Mouse (Mus musculus) macrophage (primary cell): ENCODE measurements around the gene Gphb5. TPM values are rescaled to one million over a fixed set of nuclear protein-coding genes. Genes with fewer than 3 reads are reported as not detected.
A peak's percentile ranks its signal among the peaks of the same experiment; 100 is the strongest.
"Not testable (repeated sequence)": the region's sequence is repeated elsewhere in the genome, so short reads cannot be mapped to it uniquely, and the experiment has no call there.

Source experiments
- H3K27ac ChIP-seq: fragments of 350-480 bp; formaldehyde crosslinking; 2 replicates; pipeline ENCODE4 v1.9.0; 2021
- H3K36me3 ChIP-seq: fragments of 350-480 bp; formaldehyde crosslinking; 2 replicates; pipeline ENCODE4 v1.9.0; 2021; ENCODE audit errors: inconsistent target
- H3K4me3 ChIP-seq: fragments of 350-480 bp; formaldehyde crosslinking; 2 replicates; pipeline ENCODE4 v1.9.0; 2021; ENCODE audit errors: inconsistent target
- H3K79me2 ChIP-seq: fragments of 350-480 bp; formaldehyde crosslinking; 2 replicates; pipeline ENCODE4 v1.9.0; 2021; ENCODE audit errors: inconsistent target
- WGBS: methylation state at CpG from one replicate; pipeline ENCODE4 v1.1.7; 2026; ENCODE audit warnings: inconsistent platforms; ENCODE audit not compliant: missing documents; 5-methylcytosine and 5-hydroxymethylcytosine counted together
- polyA plus RNA-seq: library from polyadenylated mRNA; stranded (reverse); fragments of 250-400 nt; gene quantifications from 3 replicates; pipeline ENCODE4 v1.2.4, GENCODE M21; 2018; ENCODE audit warnings: inconsistent platforms
- total RNA-seq, 78 experiments: library from RNA; depleted of rRNA; stranded (reverse); fragments of 250-400 nt; gene quantifications; 1 replicate in 9 of 78; 2 replicates in 24 of 78; 3 replicates in 43 of 78; 4 replicates in 2 of 78; pipeline ENCODE4 v1.2.4; 2018; ENCODE audit warnings: inconsistent platforms in 56 of 78

Gphb5 gene
- total RNA-seq (2018; cell fraction: chromatin; rRNA removed), result not detected
- total RNA-seq (2018; cell fraction: cytosol; rRNA removed), result not detected
- not detected for total RNA-seq (2018; cell fraction: nucleus; rRNA removed)
- not detected in 3 replicates for polyA plus RNA-seq

GRCm38 (mm10) chr12:75416681-75417080 lies at the start of gene Gphb5:
TSS of gene Gphb5 (minus strand) at chr12:75416781.
- H3K36me3 ChIP-seq, result no peaks in the 10 kb centered on the region
- no peaks in the 10 kb centered on the region for H3K79me2 ChIP-seq
- WGBS, result 97% methylated on average over 3 of the region's 4 CpGs
- H3K27ac ChIP-seq, result no peak within 1 kb of the TSS
- no peak within 1 kb of the TSS for H3K4me3 ChIP-seq

GRCm38 (mm10) chr12:75466206-75466605 lies 49.6 kb upstream of the Gphb5 start:
- no peak overlapping the region for H3K27ac ChIP-seq
- H3K4me3 ChIP-seq, result no peak overlapping the region
- peaks cover 42% of the 10 kb centered on the region for H3K36me3 ChIP-seq
- no peaks in the 10 kb centered on the region for H3K79me2 ChIP-seq
- 99% methylated on average over 7 of the region's 7 CpGs for WGBS

GRCm38 (mm10) chr12:75464016-75464769 lies 47.6 kb upstream of the Gphb5 start:
- Histone ChIP-seq H3K27ac (no peak overlapping the region), H3K79me2 (no peaks in the 10 kb centered on the region), H3K36me3 (peaks cover 50% of the 10 kb centered on the region), H3K4me3 (no peak overlapping the region)
- WGBS, result 93% methylated on average over 9 of the region's 9 CpGs

- Histone ChIP-seq H3K27ac (no peak overlapping the region), H3K4me3 (no peak overlapping the region), H3K79me2 (no peaks in the 10 kb centered on the region), H3K36me3 (peaks cover 31% of the 10 kb centered on the region)
- 87% methylated on average over 5 of the region's 5 CpGs for WGBS
These were observed 44.0 kb upstream of the Gphb5 start for GRCm38 (mm10) chr12:75460561-75460960.

- Histone ChIP-seq H3K27ac (no peak overlapping the region), H3K79me2 (no peaks in the 10 kb centered on the region), H3K36me3 (peaks cover 24% of the 10 kb centered on the region; the same call in 1 of the 2 replicates), H3K4me3 (no peak overlapping the region)
- WGBS, result 96% methylated on average over 5 of the region's 5 CpGs
These were observed 43.1 kb upstream of the Gphb5 start for GRCm38 (mm10) chr12:75459656-75460055.

GRCm38 (mm10) chr12:75453441-75453840 lies 36.9 kb upstream of the Gphb5 start:
- WGBS, result 51% methylated on average over 6 of the region's 6 CpGs

GRCm38 (mm10) chr12:75453027-75453426 lies 36.4 kb upstream of the Gphb5 start:
- Histone ChIP-seq H3K36me3 (peaks cover 15% of the 10 kb centered on the region; the same call in 1 of the 2 replicates), H3K4me3 (no peak overlapping the region), H3K27ac (no peak overlapping the region), H3K79me2 (no peaks in the 10 kb centered on the region)
- WGBS, result 87% methylated on average over 4 of the region's 4 CpGs

More at GRCm38 (mm10) chr12:75453441-75453840, 36.9 kb upstream of the Gphb5 start:
- no peak overlapping the region for H3K4me3 ChIP-seq
- H3K79me2 ChIP-seq, result no peaks in the 10 kb centered on the region
- no peak overlapping the region for H3K27ac ChIP-seq
- H3K36me3 ChIP-seq, result peaks cover 15% of the 10 kb centered on the region; the same call in 1 of the 2 replicates

- no peak overlapping the region for H3K4me3 ChIP-seq
- no peaks in the 10 kb centered on the region for H3K79me2 ChIP-seq
- H3K36me3 ChIP-seq, result peaks cover 15% of the 10 kb centered on the region; the same call in 1 of the 2 replicates
- over 99% methylated on average over 8 of the region's 8 CpGs for WGBS
- no peak overlapping the region for H3K27ac ChIP-seq
These were observed 34.0 kb upstream of the Gphb5 start for GRCm38 (mm10) chr12:75450592-75450991.

- no peak overlapping the region for H3K4me3 ChIP-seq
- no peaks in the 10 kb centered on the region for H3K79me2 ChIP-seq
- WGBS, result 69% methylated on average over 13 of the region's 14 CpGs
- no peak overlapping the region for H3K27ac ChIP-seq
- peaks cover 15% of the 10 kb centered on the region; the same call in 1 of the 2 replicates for H3K36me3 ChIP-seq
These were observed 33.4 kb upstream of the Gphb5 start for GRCm38 (mm10) chr12:75450011-75450410.

- 8% methylated on average over 6 of the region's 6 CpGs for WGBS
These were observed 32.9 kb upstream of the Gphb5 start for GRCm38 (mm10) chr12:75449475-75449966.

GRCm38 (mm10) chr12:75448921-75449320 lies 32.3 kb upstream of the Gphb5 start:
- WGBS, result under 1% methylated on average over 5 of the region's 5 CpGs
- H3K27ac ChIP-seq, result peak overlapping the region; percentile 70
- H3K79me2 ChIP-seq, result no peaks in the 10 kb centered on the region
- H3K4me3 ChIP-seq, result peak overlapping the region; percentile 21; the same call in 1 of the 2 replicates
- peaks cover 15% of the 10 kb centered on the region; the same call in 1 of the 2 replicates for H3K36me3 ChIP-seq

More at GRCm38 (mm10) chr12:75449475-75449966, 32.9 kb upstream of the Gphb5 start:
- Histone ChIP-seq H3K27ac (peak overlapping the region; percentile 70), H3K79me2 (no peaks in the 10 kb centered on the region), H3K4me3 (peak overlapping the region; percentile 21; the same call in 1 of the 2 replicates), H3K36me3 (peaks cover 15% of the 10 kb centered on the region; the same call in 1 of the 2 replicates)

GRCm38 (mm10) chr12:75446245-75446644 lies 29.7 kb upstream of the Gphb5 start:
- peak overlapping the region; percentile 37 for H3K27ac ChIP-seq
- 34% methylated on average over 7 of the region's 7 CpGs for WGBS
- no peak overlapping the region for H3K4me3 ChIP-seq
- H3K79me2 ChIP-seq, result no peaks in the 10 kb centered on the region
- H3K36me3 ChIP-seq, result 0 out of 2 replicates have a peak, but pooled peaks cover 3% of the 10 kb centered on the region

GRCm38 (mm10) chr12:75432400-75432799 lies 15.8 kb upstream of the Gphb5 start:
- 93% methylated on average over 6 of the region's 6 CpGs for WGBS
- not testable (repeated sequence) for H3K79me2 ChIP-seq, H3K36me3 ChIP-seq, H3K4me3 ChIP-seq, H3K27ac ChIP-seq

- no peaks in the 10 kb centered on the region for H3K36me3 ChIP-seq
- no peak overlapping the region for H3K27ac ChIP-seq
- H3K79me2 ChIP-seq, result no peaks in the 10 kb centered on the region
- H3K4me3 ChIP-seq, result no peak overlapping the region
- 100% methylated on average over 1 of the region's 1 CpGs for WGBS
These were observed 13.3 kb upstream of the Gphb5 start for GRCm38 (mm10) chr12:75429685-75430396.
